Mouse (Mus musculus) central nervous system, embryonic 18 days (tissue): ENCODE measurements around the gene Olfr652. TPM values are rescaled to one million over a fixed set of nuclear protein-coding genes. Genes with fewer than 3 reads are reported as not detected.

Experiments used
- polyA plus RNA-seq: library from polyadenylated mRNA; depleted of rRNA; stranded (reverse); fragments of >200 nt; gene quantifications from 2 replicates; pipeline ENCODE4 v1.2.3, GENCODE M21; 2012; rRNA removed

Gene Olfr652
- polyA plus RNA-seq: not detected in 2 replicates

DNA sequence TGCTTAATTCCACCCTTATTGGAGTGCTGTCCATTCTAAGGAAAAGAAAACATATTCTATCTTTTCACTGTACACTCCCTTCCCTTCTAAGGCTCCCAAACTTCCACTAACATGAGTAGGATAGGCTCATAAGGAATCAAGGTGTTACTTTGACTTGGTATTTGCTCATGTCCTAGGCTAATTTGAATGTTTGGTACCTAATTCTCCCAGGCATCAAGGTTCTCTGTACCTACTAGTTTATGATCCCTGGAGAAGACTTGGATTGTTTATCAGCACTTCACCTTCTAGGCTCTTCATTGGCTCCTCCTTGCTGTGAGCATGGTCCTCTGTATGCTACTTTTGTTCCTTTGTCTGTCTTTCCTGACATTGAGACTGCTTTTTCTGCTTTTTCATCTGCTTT is at the start of gene Olfr652:
Gene Olfr652 (plus strand): TSS at position 301 of the 400 bp plus-strand sequence.

DNA sequence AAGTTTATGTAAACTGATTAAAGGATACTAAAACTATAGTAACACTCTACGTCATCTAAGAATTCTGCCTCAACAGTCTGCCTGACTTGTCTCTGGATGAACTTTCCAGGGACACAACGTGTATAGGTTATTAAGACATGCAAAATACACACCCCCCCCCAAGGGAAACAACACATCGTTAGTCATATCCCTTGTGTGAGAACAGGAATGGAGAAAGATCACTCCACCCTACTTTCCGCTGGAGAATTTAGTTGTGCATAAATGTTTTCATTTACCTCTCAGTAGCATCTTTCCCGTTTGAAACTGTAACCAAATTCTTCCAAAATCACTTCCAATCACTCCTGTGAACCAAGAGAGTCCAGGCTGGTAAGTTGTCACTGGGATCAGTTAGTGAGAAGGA is 10.9 kb upstream of the Olfr652 start, which contains the start of gene Olfr651:
Gene Olfr651 (plus strand): TSS at position 301 of the 400 bp plus-strand sequence.

GRCm38 (mm10) chr7:104577014-104577413 is 16.3 kb downstream of the Olfr652 start, which contains the start of gene Olfr653:
TSS of gene Olfr653 (plus strand) at chr7:104577314.

GRCm38 (mm10) chr7:104586725-104587124 is 26.0 kb downstream of the Olfr652 start, which contains the start of gene Olfr654:
TSS of gene Olfr654 (plus strand) at chr7:104587025.

GRCm38 (mm10) chr7:104601679-104602078 is 41.0 kb downstream of the Olfr652 start, which contains the start of gene Olfr655:
TSS of gene Olfr655 (minus strand) at chr7:104601779.

GRCm38 (mm10) chr7:104613655-104614054 is 53.0 kb downstream of the Olfr652 start, which contains the start of gene Olfr656:
TSS of gene Olfr656 (plus strand) at chr7:104613955.

Other genes starting within 250 kb of the Olfr652 start
- 2.9 and 3.8 TPM in 2 replicates for gene Trim12a, start 245.4 kb upstream of the Olfr652 start, polyA plus RNA-seq
- gene Trim34b, start 231.4 kb upstream of the Olfr652 start, polyA plus RNA-seq: 0.04 TPM in 1 of 2 replicates, not detected in the other
- 1.7 and 1.9 TPM in 2 replicates for gene Trim12c, start 207.5 kb upstream of the Olfr652 start, polyA plus RNA-seq
- gene Trim30b, start 191.0 kb upstream of the Olfr652 start, polyA plus RNA-seq: 0.05 TPM in 1 of 2 replicates, not detected in the other
- gene Trim30c, start 160.1 kb upstream of the Olfr652 start, polyA plus RNA-seq: 0.05 and 0.08 TPM in 2 replicates
- 1.3 and 1.9 TPM in 2 replicates for gene Trim30a, start 95.7 kb upstream of the Olfr652 start, polyA plus RNA-seq
- 0.74 and 0.91 TPM in 2 replicates for gene Trim30d, start 53.1 kb upstream of the Olfr652 start, polyA plus RNA-seq
- gene Olfr651, start 10.8 kb upstream of the Olfr652 start, polyA plus RNA-seq: not detected in 2 replicates
- not detected in 2 replicates for gene Olfr653, start 16.4 kb downstream of the Olfr652 start, polyA plus RNA-seq
- not detected in 2 replicates for gene Olfr654, start 26.1 kb downstream of the Olfr652 start, polyA plus RNA-seq
- gene Olfr655, start 40.9 kb downstream of the Olfr652 start, polyA plus RNA-seq: 0.10 TPM in 1 of 2 replicates, not detected in the other
- not detected in 2 replicates for gene Olfr656, start 53.1 kb downstream of the Olfr652 start, polyA plus RNA-seq
- not detected in 2 replicates for gene Olfr657, start 63.9 kb downstream of the Olfr652 start, polyA plus RNA-seq
- 0.09 and 0.15 TPM in 2 replicates for gene Olfr658, start 86.4 kb downstream of the Olfr652 start, polyA plus RNA-seq
- gene Olfr659, start 105.9 kb downstream of the Olfr652 start, polyA plus RNA-seq: not detected in 2 replicates
- gene Olfr661, start 125.6 kb downstream of the Olfr652 start, polyA plus RNA-seq: not detected in 2 replicates
- not detected in 2 replicates for gene Usp17le, start 216.6 kb downstream of the Olfr652 start, polyA plus RNA-seq